In the genomic region with DNA sequence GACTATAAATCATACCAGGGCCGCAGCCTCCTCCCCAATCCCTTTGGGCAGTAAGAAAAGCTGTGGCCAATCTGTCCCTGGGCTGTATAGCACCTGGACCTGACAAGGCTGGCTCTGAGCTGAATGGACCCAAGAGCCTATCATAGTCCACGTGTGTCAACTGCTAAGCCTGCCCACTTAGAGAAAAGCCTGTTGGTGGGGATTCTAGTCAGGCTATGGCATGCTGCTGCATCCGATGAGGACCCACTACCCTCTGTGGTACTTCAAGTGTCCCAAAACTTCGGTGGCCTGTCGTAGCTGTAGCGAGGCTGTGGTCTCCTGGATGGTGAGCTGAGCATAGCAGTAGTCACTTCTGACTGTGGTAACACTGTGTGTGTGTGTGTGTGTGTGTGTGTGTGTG, we compare ENCODE assay signal across 11 mouse cellular contexts. TPM values are rescaled to one million over a fixed set of nuclear protein-coding genes. Genes with fewer than 3 reads are reported as not detected.
DNase-seq lines count a peak whose midpoint lies in the region; ATAC-seq and TF ChIP-seq lines count a peak whose summit lies in the region.
"Had no signal": no experiment of that assay in that cellular context is flagged by ENCODE, and none has a peak within 500 bp of the region (broad histone marks: within the 10 kb centered on the region; RNA-seq: fewer than 3 reads in every experiment).

No protein-coding gene starts in this region.

- 29% methylated on average over 6 of the region's 6 CpGs for WGBS in forebrain, postnatal 0 days
- 60% methylated on average over 6 of the region's 6 CpGs for WGBS in neural tube, embryonic 13.5 days

- H3K9me3 ChIP-seq in forebrain, postnatal 0 days (ENCODE audit: low read length) = no peaks in the 10 kb centered on the region
- H3K9me3 ChIP-seq in neural tube, embryonic 13.5 days = no peaks in the 10 kb centered on the region
- H3K9me3 ChIP-seq: embryonic facial prominence, embryonic 10.5 days had no signal

- intact Hi-C loops in gastrocnemius, adult 2 months (cut with DNase I) = no loop called here
- intact Hi-C loops in left cerebral cortex, adult 2 months (cut with DNase I) = no loop called here

- TF ChIP-seq CTCF in gastrocnemius, adult 2 months (IDR thresholded peaks at IDR 0.05) = no peak
- TF ChIP-seq CTCF in left cerebral cortex, adult 2 months (IDR thresholded peaks at IDR 0.05) = no peak
- no peak for TF ChIP-seq CTCF in forebrain, postnatal 0 days (IDR thresholded peaks at IDR 0.05; ENCODE audit: low read depth)

- peak overlapping the region; percentile 91 for H3K4me2 ChIP-seq in forebrain, postnatal 0 days (ENCODE audit: low read depth)
- H3K4me2 ChIP-seq in neural tube, embryonic 13.5 days = peak overlapping the region; percentile 97

- H3K4me1 ChIP-seq in forebrain, postnatal 0 days (ENCODE audit: insufficient read depth) = peaks cover 39% of the 10 kb centered on the region
- peaks cover 89% of the 10 kb centered on the region for H3K4me1 ChIP-seq in neural tube, embryonic 13.5 days (replicated peaks)
- H3K4me1 ChIP-seq: embryonic facial prominence, embryonic 10.5 days had no signal

- ATAC-seq in forebrain, postnatal 0 days = no peak
- ATAC-seq in neural tube, embryonic 13.5 days (ENCODE audit: low read depth) = no peak

- peak overlapping the region; percentile 96 for H3K27ac ChIP-seq in gastrocnemius, adult 2 months
- peak overlapping the region; percentile 98 for H3K27ac ChIP-seq in left cerebral cortex, adult 2 months
- peak overlapping the region; percentile 92 for H3K27ac ChIP-seq in forebrain, postnatal 0 days (ENCODE audit: low read depth, low read length)
- peak overlapping the region; percentile 96 for H3K27ac ChIP-seq in neural tube, embryonic 13.5 days (replicated peaks)
- H3K27ac ChIP-seq: embryonic facial prominence, embryonic 10.5 days had no signal

- peak overlapping the region; percentile 98 for H3K4me3 ChIP-seq in gastrocnemius, adult 2 months
- H3K4me3 ChIP-seq in left cerebral cortex, adult 2 months = peak overlapping the region; percentile 64
- peak overlapping the region; percentile 99 for H3K4me3 ChIP-seq in forebrain, postnatal 0 days (ENCODE audit: low read depth, low read length)
- H3K4me3 ChIP-seq in neural tube, embryonic 13.5 days = peak overlapping the region; percentile 98
- H3K4me3 ChIP-seq: embryonic facial prominence, embryonic 10.5 days had no signal

- DNase-seq in gastrocnemius, adult 2 months = peak; percentile 17
- DNase-seq in gastrocnemius, postnatal 25 days = no peak
- no peak for DNase-seq in left cerebral cortex, adult 2 months (ENCODE audit: extremely low spot score in 1 of 2, low spot score in 2 of 2)
- no peak for DNase-seq in left cerebral cortex, adult 8-10 months (ENCODE audit: low spot score in 2 of 2)
- DNase-seq in forebrain, postnatal 0 days = no peak
- no peak for DNase-seq in ovary, postnatal 36 days (ENCODE audit: low spot score)
- DNase-seq in embryo, embryonic 10.5 days (ENCODE audit: low spot score) = no peak
- DNase-seq: liver; lung, postnatal 14 days had no signal

- 0 out of 2 replicates have a peak, but pooled peaks cover 4% of the 10 kb centered on the region for H3K36me3 ChIP-seq in forebrain, postnatal 0 days (ENCODE audit: insufficient read depth)
- H3K36me3 ChIP-seq in neural tube, embryonic 13.5 days = peaks cover 24% of the 10 kb centered on the region
- H3K36me3 ChIP-seq: embryonic facial prominence, embryonic 10.5 days had no signal

- H3K9ac ChIP-seq in forebrain, postnatal 0 days = peak overlapping the region; percentile 75
- peak overlapping the region; percentile 100 for H3K9ac ChIP-seq in neural tube, embryonic 13.5 days

- no peaks in the 10 kb centered on the region for H3K27me3 ChIP-seq in forebrain, postnatal 0 days (ENCODE audit: insufficient read depth, low read length)
- no peaks in the 10 kb centered on the region for H3K27me3 ChIP-seq in neural tube, embryonic 13.5 days

RNA-seq across cellular contexts. Expression of a gene that starts 57.4 kb away (rescaled TPM):
- 10 to 100 TPM; 15.4 to 47.2 TPM for total RNA-seq in gastrocnemius, adult 2 months (2021)
- total RNA-seq in gastrocnemius, postnatal 25 days (2021) = 10 to 100 TPM; 11.4 to 19.3 TPM
- total RNA-seq in left cerebral cortex, adult 2 months (2021) = 1 to 10 TPM; 3.6 TPM
- total RNA-seq in left cerebral cortex, adult 8-10 months (2022) = 1 to 10 TPM; 2.8 to 3.6 (median 3.3) TPM
- 0.92 and 1.7 TPM in 2 replicates for total RNA-seq in forebrain, postnatal 0 days (2014; rRNA removed)
- polyA plus RNA-seq in forebrain, postnatal 0 days (2015; fragmentation: Nextera tagmentation; extraction: Ambion mirVana) = 1.9 and 2.0 TPM in 2 replicates
- polyA plus RNA-seq in neural tube, embryonic 13.5 days (2015; fragmentation: Nextera tagmentation; extraction: Ambion mirVana) = 1.0 and 2.0 TPM in 2 replicates
